Mouse (Mus musculus) MEL (cell line): Measurements from ENCODE around the gene Exoc3l. TPM values are rescaled to one million over a fixed set of nuclear protein-coding genes. Genes with fewer than 3 reads are reported as not detected.

Experiments used
- DNase-seq: peaks from one replicate; pipeline ENCODE4 v3.0.0; 2011; ENCODE audit warnings: low read depth, low spot score
- H3K27ac ChIP-seq: 2 replicates; pipeline ENCODE4 v1.5.1; 2012; ENCODE audit warnings: low read depth, mild to moderate bottlenecking, control low read depth, low read length, moderate library complexity; ENCODE audit not compliant: control insufficient read depth
- H3K27me3 ChIP-seq, 2 experiments: fragments of 150-350 bp in 1 of 2; sonication (generic) in 1 of 2; 2 replicates each; pipeline ENCODE4 v1.6.1; 2012; ENCODE audit warnings: low read length in 2 of 2, mild to moderate bottlenecking in 2 of 2, improper control_type of control experiment in 1 of 2, moderate library complexity in 1 of 2; ENCODE audit not compliant: insufficient read depth in 2 of 2, control insufficient read depth in 1 of 2
- H3K36me3 ChIP-seq, 2 experiments: 2 replicates each; pipeline ENCODE4 v1.6.1; 2012 to 2014; ENCODE audit warnings: low read length in 2 of 2, improper control_type of control experiment in 1 of 2, inconsistent platforms in 1 of 2, mild to moderate bottlenecking in 1 of 2; ENCODE audit not compliant: insufficient read depth in 2 of 2, control insufficient read depth in 1 of 2
- H3K4me1 ChIP-seq, 2 experiments: fragments of 150-350 bp in 1 of 2; sonication (generic) in 1 of 2; 2 replicates each; pipeline ENCODE4 v1.6.1; 2012; ENCODE audit warnings: low read length in 2 of 2, improper control_type of control experiment in 1 of 2, mild to moderate bottlenecking in 1 of 2; ENCODE audit not compliant: insufficient read depth in 2 of 2, control insufficient read depth in 1 of 2
- H3K4me3 ChIP-seq, 2 experiments: fragments of 150-350 bp in 1 of 2; sonication (generic) in 1 of 2; 2 replicates each; pipeline ENCODE4 v1.5.1; 2012; ENCODE audit warnings: low read depth in 2 of 2, low read length in 2 of 2, mild to moderate bottlenecking in 2 of 2, moderate library complexity in 2 of 2, control low read depth in 1 of 2, improper control_type of control experiment in 1 of 2; ENCODE audit not compliant: control insufficient read depth in 1 of 2, insufficient read depth in 1 of 2
- H3K79me2 ChIP-seq: 2 replicates; pipeline ENCODE4 v1.6.1; 2012; ENCODE audit warnings: mild to moderate bottlenecking, low read length, moderate library complexity; ENCODE audit not compliant: control insufficient read depth, poor library complexity, insufficient read depth
- H3K9ac ChIP-seq: 2 replicates; pipeline ENCODE4 v1.6.1; 2012; ENCODE audit warnings: low read depth, mild to moderate bottlenecking, control low read depth, low read length, moderate library complexity; ENCODE audit not compliant: control insufficient read depth, poor library complexity, severe bottlenecking
- H3K9me3 ChIP-seq: fragments of 150-350 bp; sonication (generic); replicated peaks from 2 replicates; pipeline ENCODE4 v1.6.1; 2012; ENCODE audit warnings: mild to moderate bottlenecking, low read length, improper control_type of control experiment, moderate library complexity; ENCODE audit not compliant: insufficient read depth
- BHLHE40 ChIP-seq: IDR thresholded peaks from 2 replicates; pipeline ENCODE4 v1.6.1; 2012; ENCODE audit warnings: low read depth, mild to moderate bottlenecking, inconsistent platforms, low read length, improper control_type of control experiment, borderline replicate concordance
- CHD1 ChIP-seq: IDR thresholded peaks from 2 replicates; pipeline ENCODE4 v1.6.1; 2012; ENCODE audit warnings: low read depth, mild to moderate bottlenecking, inconsistent platforms, low read length, improper control_type of control experiment
- CTCF ChIP-seq, 3 experiments: IDR thresholded peaks in 2 of 3; conservative IDR thresholded peaks in 1 of 3; 2 replicates each; pipeline ENCODE4 v1.5.1; 2011 to 2012; ENCODE audit warnings: low read length in 3 of 3, low read depth in 2 of 3, mild to moderate bottlenecking in 2 of 3, improper control_type of control experiment in 1 of 3, inconsistent platforms in 1 of 3, mixed read lengths in 1 of 3, moderate library complexity in 1 of 3; ENCODE audit not compliant: control insufficient read depth in 1 of 3, insufficient read depth in 1 of 3, poor library complexity in 1 of 3, severe bottlenecking in 1 of 3
- ELF1 ChIP-seq: IDR thresholded peaks from 2 replicates; pipeline ENCODE4 v1.6.1; 2014; ENCODE audit warnings: low read depth, mild to moderate bottlenecking, inconsistent platforms, low read length, improper control_type of control experiment, moderate library complexity
- EP300 ChIP-seq, 2 experiments: IDR thresholded peaks; 2 replicates each; pipeline ENCODE4 v1.6.1; 2011; ENCODE audit warnings: improper control_type of control experiment in 2 of 2, low read length in 2 of 2, low read depth in 1 of 2, mild to moderate bottlenecking in 1 of 2
- ETS1 ChIP-seq: IDR thresholded peaks from 2 replicates; pipeline ENCODE4 v1.6.1; 2012; ENCODE audit warnings: low read depth, mild to moderate bottlenecking, inconsistent platforms, low read length, improper control_type of control experiment, moderate library complexity
- GABPA ChIP-seq: IDR thresholded peaks from 2 replicates; pipeline ENCODE4 v1.6.1; 2012; ENCODE audit warnings: low read depth, mild to moderate bottlenecking, inconsistent platforms, low read length, improper control_type of control experiment, moderate library complexity
- GATA1 ChIP-seq: IDR thresholded peaks from 2 replicates; pipeline ENCODE4 v1.6.1; 2011; ENCODE audit warnings: low read depth, low read length, improper control_type of control experiment
- HCFC1 ChIP-seq: IDR thresholded peaks from 2 replicates; pipeline ENCODE4 v1.6.1; 2012; ENCODE audit warnings: low read depth, mild to moderate bottlenecking, inconsistent platforms, low read length, improper control_type of control experiment, moderate library complexity
- MAZ ChIP-seq: IDR thresholded peaks from 2 replicates; pipeline ENCODE4 v1.6.1; 2012; ENCODE audit warnings: low read depth, mild to moderate bottlenecking, inconsistent platforms, low read length, improper control_type of control experiment
- MEF2A ChIP-seq: IDR thresholded peaks from 2 replicates; pipeline ENCODE4 v1.6.1; 2014; ENCODE audit warnings: low read depth, mild to moderate bottlenecking, inconsistent platforms, low read length, improper control_type of control experiment; ENCODE audit not compliant: poor library complexity, insufficient replicate concordance, severe bottlenecking; ENCODE audit errors: extremely low read depth
- MXI1 ChIP-seq: IDR thresholded peaks from 2 replicates; pipeline ENCODE4 v1.6.1; 2011; ENCODE audit warnings: mild to moderate bottlenecking, low read depth, low read length, improper control_type of control experiment
- MYC ChIP-seq: IDR thresholded peaks from 2 replicates; pipeline ENCODE4 v1.6.1; 2011; ENCODE audit warnings: low read depth, mild to moderate bottlenecking, low read length, improper control_type of control experiment, moderate library complexity
- POLR2A ChIP-seq, 2 experiments: IDR thresholded peaks; 2 replicates each; pipeline ENCODE4 v1.6.1; 2011 to 2012; ENCODE audit warnings: low read length in 2 of 2, mild to moderate bottlenecking in 2 of 2, control low read depth in 1 of 2, improper control_type of control experiment in 1 of 2, low read depth in 1 of 2, moderate library complexity in 1 of 2; ENCODE audit not compliant: control insufficient read depth in 1 of 2, insufficient read depth in 1 of 2, poor library complexity in 1 of 2
- POLR2AphosphoS2 ChIP-seq: IDR thresholded peaks from 2 replicates; pipeline ENCODE4 v1.6.1; 2011; ENCODE audit warnings: low read length, improper control_type of control experiment
- TBP ChIP-seq: IDR thresholded peaks from 2 replicates; pipeline ENCODE4 v1.8.0; 2011; ENCODE audit warnings: low read depth, low read length, improper control_type of control experiment
- TCF12 ChIP-seq: IDR thresholded peaks from 2 replicates; pipeline ENCODE4 v1.6.1; 2014; ENCODE audit warnings: low read depth, mild to moderate bottlenecking, inconsistent platforms, low read length, improper control_type of control experiment, moderate library complexity
- UBTF ChIP-seq: IDR thresholded peaks from 2 replicates; pipeline ENCODE4 v1.6.1; 2012; ENCODE audit warnings: low read depth, mild to moderate bottlenecking, inconsistent platforms, low read length, improper control_type of control experiment, moderate library complexity, borderline replicate concordance; ENCODE audit not compliant: insufficient read depth
- USF1 ChIP-seq: IDR thresholded peaks from 2 replicates; pipeline ENCODE4 v1.6.1; 2014; ENCODE audit warnings: low read depth, mild to moderate bottlenecking, inconsistent platforms, low read length, improper control_type of control experiment, moderate library complexity
- ZC3H11A ChIP-seq: IDR thresholded peaks from 2 replicates; pipeline ENCODE4 v1.6.1; 2012; ENCODE audit warnings: low read depth, mild to moderate bottlenecking, inconsistent platforms, low read length, improper control_type of control experiment
- ZKSCAN1 ChIP-seq: IDR thresholded peaks from 2 replicates; pipeline ENCODE4 v1.6.1; 2012; ENCODE audit warnings: low read depth, mild to moderate bottlenecking, inconsistent platforms, low read length, improper control_type of control experiment, moderate library complexity
- ZMIZ1 ChIP-seq: IDR thresholded peaks from 2 replicates; pipeline ENCODE4 v1.6.1; 2012; ENCODE audit warnings: low read depth, mild to moderate bottlenecking, inconsistent platforms, low read length, improper control_type of control experiment, moderate library complexity
- ZNF384 ChIP-seq: IDR thresholded peaks from 2 replicates; pipeline ENCODE4 v1.6.1; 2012; ENCODE audit warnings: low read depth, mild to moderate bottlenecking, inconsistent platforms, low read length, improper control_type of control experiment
- polyA plus RNA-seq, 2 experiments: library from polyadenylated mRNA; stranded (reverse) in 1 of 2; unstranded in 1 of 2; fragments of >175 nt in 1 of 2; fragments of >200 nt in 1 of 2; gene quantifications; 2 replicates each; pipeline versions ENCODE4 v1.2.1 to v1.2.4; 2012; ENCODE audit warnings: low replicate concordance in 2 of 2, low read depth in 1 of 2; ENCODE audit not compliant: insufficient read length in 2 of 2, insufficient read depth in 1 of 2, missing spikeins in 1 of 2
- total RNA-seq: library from RNA; depleted of rRNA; stranded (reverse); fragments of 300-350 nt; gene quantifications from 2 replicates; pipeline ENCODE4 v1.2.3, GENCODE M21; 2012

The Exoc3l gene
- total and polyA plus RNA-seq, 3 experiments: 0.69 to 2.0 TPM; not detected in 1

- TF ChIP-seq MEF2A (no peak), ELF1 (no peak), CHD1 (no peak), ZKSCAN1 (no peak), ZNF384 (no peak), POLR2A (IDR thresholded peaks at IDR 0.05; ENCODE audit: control insufficient read depth in 1 of 2, insufficient read depth in 1 of 2, low read depth in 1 of 2, low read length in 2 of 2, poor library complexity in 1 of 2) (peak in 1 of 2 experiments; percentile 72; a peak in 2 of 4 replicates), ZC3H11A (no peak), TBP (no peak), MAZ (no peak), CTCF (IDR thresholded peaks at IDR 0.05 in 2 of 3, conservative IDR thresholded peaks at IDR 0.05 in 1 of 3; ENCODE audit: control insufficient read depth in 1 of 3, insufficient read depth in 1 of 3, low read depth in 2 of 3, low read length in 3 of 3, poor library complexity in 1 of 3, severe bottlenecking in 1 of 3) (peak in 2 of 3 experiments; percentile 34 to 37; a peak in 4 of 6 replicates), UBTF (no peak), BHLHE40 (peak; percentile 75; the same call in 1 of the 2 replicates), TCF12 (no peak), MYC (peak; percentile 83; the same call in 1 of the 2 replicates), GABPA (no peak), POLR2AphosphoS2 (0 out of 2 replicates have a peak, but pooled peaks have one; percentile 48), ETS1 (peak; percentile 23; the same call in 1 of the 2 replicates), EP300 (IDR thresholded peaks at IDR 0.05; ENCODE audit: low read depth in 1 of 2, low read length in 2 of 2) (no peak), USF1 (peak; percentile 89), HCFC1 (peak; percentile 39; the same call in 1 of the 2 replicates), GATA1 (no peak), ZMIZ1 (no peak)
- TF ChIP-seq, all 39 proteins: peak for 14
Observed at GRCm38 (mm10) chr8:105278911-105279334, 17.0 kb downstream of the Exoc3l start (continued).

GRCm38 (mm10) chr8:105276292-105277120 lies 19.4 kb downstream of the Exoc3l start:
- no peak overlapping the region for H3K27ac ChIP-seq
- no peak for TF ChIP-seq ZKSCAN1
- no peak for TF ChIP-seq HCFC1
- no peak for TF ChIP-seq EP300 (IDR thresholded peaks at IDR 0.05; ENCODE audit: low read depth in 1 of 2, low read length in 2 of 2)
- no peak for TF ChIP-seq TCF12
- TF ChIP-seq MXI1: no peak
- TF ChIP-seq ELF1: no peak
- peaks cover 0 to 7% of the 10 kb centered on the region in 2 experiments; a peak in 2 of 4 replicates for H3K36me3 ChIP-seq
- no peak for DNase-seq
- no peak overlapping the region for H3K4me3 ChIP-seq
- no peak overlapping the region for H3K9ac ChIP-seq
- peaks cover 8 to 16% of the 10 kb centered on the region in 2 experiments for H3K4me1 ChIP-seq
- no peaks in the 10 kb centered on the region for H3K79me2 ChIP-seq
- no peaks in the 10 kb centered on the region for H3K27me3 ChIP-seq
- H3K9me3 ChIP-seq: no peaks in the 10 kb centered on the region
